Mouse (Mus musculus) lung, postnatal 0 days (tissue): ENCODE measurements around the gene Mrps7.

ENCODE experiments used
- CTCF ChIP-seq: IDR thresholded peaks from 2 replicates; pipeline ENCODE4 v1.5.1; 2016; ENCODE audit warnings: antibody characterized with exemption, mild to moderate bottlenecking
- EP300 ChIP-seq: IDR thresholded peaks from 2 replicates; pipeline ENCODE4 v1.6.1; 2016; ENCODE audit warnings: antibody characterized with exemption, mild to moderate bottlenecking, control low read depth

DNA sequence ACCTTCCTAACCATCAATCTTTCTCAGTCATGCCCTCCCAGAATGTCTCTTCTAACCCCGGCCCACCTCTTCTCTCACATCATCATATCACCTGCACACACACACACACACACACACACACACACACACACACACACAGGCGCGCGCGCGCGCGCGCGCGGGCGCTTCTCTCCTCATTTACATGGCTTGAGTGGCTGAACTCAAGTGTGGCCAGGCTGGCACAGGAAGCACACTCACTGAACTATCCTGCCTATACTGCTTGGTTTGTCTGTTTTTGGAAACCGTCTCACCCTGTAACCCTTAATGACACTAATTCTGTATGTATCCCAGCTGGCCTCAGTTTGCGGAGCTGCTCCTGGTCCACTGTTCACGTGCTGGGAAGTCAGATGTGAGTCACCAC is 3.0 kb upstream of the Mrps7 start:
- no peak for TF ChIP-seq EP300
- no peak for TF ChIP-seq CTCF
